Mouse (Mus musculus) CH12F3 (cell line): Measurements from ENCODE around the gene Icosl.
"Not testable (repeated sequence)": the region's sequence is repeated elsewhere in the genome, so short reads cannot be mapped to it uniquely, and the experiment has no call there.

Experiments used
- in situ Hi-C: fragments of 300-500 bp; cut with MboI; formaldehyde crosslinking; loops from 2 replicates; pipeline ENCODE4 v1.14.3; 2020; ENCODE audit warnings: low sequenced_read_pairs

Icosl gene

DNA sequence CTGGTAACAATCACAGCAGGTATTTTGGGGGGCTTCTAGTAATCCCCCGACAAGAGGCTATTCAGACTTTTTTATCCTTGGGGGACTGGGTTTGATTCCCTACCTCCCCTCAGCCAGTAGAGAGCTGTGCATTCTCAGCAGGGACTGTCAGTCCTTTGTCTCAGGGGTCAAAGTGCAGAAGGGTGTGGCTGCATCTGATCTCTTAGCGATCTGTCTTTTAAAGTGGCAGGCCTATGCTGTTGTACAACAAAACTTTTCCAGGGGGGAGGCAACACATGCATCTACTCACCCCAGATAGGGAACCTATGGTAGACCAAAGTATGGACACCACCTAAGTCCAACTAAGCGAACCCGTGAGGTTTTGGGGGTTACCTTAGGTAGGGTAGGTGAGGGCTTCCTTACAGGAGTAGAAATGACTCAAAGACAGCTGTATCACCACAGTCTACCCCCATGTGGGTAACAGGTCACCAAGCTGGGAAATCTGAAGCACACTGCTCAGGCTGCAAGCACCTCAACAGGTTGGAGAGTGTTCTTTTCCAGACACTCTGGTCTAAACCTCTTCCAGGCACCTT, 45.5 kb downstream of the Icosl start:
- in situ Hi-C loops, result no loop called here

DNA sequence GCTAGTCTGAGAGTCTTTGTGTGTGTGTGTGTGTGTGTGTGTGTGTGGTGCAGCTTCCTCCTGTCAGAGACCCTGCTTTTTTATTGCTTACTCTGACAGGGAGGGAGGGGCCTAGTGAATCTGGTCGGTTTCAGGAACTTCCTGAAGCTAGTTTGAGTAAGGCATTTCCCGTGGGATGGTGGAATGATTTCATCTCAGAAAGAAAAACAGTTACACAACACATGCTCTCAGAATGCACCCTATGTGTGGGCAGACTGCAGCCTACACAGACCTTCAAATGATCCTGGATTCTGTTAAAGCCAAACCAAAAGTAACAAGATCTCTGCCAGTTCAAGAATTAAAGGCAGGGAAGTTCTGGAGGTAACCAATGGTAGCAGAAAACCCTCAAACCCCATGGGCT, 46.1 kb downstream of the Icosl start:
- in situ Hi-C loops, result no loop called here

DNA sequence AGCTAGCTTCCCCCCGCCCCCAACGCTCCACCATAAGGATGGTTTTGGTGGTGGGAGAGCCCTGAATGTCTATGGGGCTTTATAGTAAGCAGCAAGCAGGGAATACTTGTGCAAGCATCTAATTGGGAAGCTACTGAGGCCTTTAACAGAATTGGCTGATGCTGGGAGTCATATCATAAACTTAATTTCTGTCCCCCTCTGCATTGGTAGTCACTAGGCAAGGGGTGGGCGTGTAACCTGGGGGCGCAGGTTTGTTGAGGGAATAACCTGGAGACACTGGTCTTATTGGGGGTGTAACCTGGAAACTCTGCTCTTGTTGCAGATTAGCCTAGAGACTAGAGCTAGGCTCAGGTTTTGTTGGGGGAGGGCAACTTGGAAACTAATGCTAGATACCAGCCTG, 50.3 kb downstream of the Icosl start:
- in situ Hi-C loops, result no loop called here

DNA sequence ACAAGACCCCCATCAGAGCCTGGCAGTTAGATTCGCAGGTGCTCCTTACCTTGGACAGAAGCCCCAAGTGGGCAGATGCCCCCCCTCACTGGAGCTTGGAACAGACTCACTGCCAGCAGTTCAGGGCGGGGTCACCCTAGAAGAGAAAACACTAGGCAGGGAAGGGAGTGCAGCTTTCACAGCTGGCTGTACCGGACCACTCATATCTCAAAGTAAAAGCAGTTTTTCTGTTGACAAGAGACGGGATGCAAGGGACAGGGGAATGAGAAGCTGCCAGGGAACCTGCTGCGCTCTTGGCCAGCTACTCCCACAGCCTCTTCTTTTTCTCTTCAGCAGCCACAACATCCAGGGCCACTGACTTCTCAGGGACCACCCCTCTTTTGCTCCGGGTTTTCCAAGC, 55.0 kb downstream of the Icosl start:
- in situ Hi-C loops, result not testable (repeated sequence)

DNA sequence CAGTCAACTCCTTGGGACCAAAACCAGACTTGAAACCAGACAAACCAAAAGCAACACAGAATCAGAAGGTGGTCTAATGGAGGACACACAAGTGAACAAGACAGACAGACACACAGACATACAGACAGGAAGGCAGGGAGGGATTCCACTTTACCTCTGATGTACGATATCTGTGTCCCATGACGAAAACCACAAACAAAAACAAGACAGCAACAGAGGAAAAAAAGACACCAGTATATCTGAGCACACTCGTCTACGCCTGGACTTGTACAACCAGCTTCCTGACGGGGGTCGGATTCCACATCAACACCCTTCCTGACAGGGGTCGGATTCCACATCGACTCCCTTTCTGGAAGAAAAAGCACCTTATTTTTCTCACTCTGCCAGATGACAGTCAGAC, 56.0 kb downstream of the Icosl start:
- in situ Hi-C loops, result not testable (repeated sequence)

DNA sequence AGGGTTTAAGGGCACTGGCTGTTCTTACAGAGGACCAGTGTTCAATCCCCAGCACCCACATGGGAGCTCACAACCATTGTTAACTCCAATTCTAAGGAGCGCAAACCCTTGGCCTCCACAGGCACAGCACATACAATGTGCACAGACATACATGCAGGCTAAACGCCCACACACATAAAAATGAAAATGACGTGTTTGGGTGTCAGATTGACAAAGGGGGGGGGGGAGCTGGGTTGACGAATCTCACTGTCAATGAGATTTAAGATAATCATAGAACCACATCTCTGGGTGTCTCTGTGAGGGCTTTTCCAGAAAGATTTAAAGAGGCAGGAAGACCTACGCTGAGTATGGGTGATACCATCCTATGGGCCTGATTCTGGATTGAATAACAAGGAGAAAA, 57.2 kb downstream of the Icosl start:
- in situ Hi-C loops, result no loop called here

DNA sequence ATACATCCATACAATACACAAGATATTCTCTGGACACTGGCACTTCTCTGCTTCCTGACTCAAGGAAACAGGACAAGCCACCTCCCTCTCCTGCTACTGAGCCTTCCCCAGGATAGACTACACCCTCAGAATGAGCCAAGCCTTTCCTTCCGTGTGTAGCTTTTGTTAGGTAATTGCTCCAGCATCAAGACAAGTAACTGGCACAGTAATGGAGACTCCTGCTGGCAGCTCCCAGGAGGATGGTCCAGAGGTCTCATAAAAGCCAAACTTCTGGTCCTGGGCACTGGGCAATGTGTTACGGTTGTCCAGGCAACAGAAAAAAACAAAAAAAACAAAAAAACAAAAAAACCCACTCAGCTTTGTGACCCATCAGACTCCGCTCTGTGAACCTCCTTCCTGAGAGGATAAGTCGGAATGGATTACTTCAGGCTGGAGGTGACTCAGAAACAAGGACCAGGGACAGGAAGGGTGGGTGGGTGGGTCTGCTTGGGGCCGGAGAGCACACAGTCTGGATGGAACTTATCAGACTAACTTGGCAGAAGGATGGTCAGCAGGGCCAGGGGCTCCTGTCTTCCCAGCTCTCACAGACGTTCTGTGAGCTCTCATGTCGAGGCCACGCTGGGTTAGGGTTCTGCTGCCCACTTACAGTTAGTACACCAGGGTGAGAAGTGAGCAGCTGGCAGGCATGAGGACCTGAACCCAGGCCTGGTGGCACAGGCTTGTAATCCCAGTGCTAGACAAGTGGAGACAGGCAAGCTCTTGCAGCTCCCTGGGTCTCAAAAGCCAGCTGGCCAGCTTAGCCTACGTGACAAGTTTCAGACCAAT, 58.2 kb downstream of the Icosl start:
- in situ Hi-C loops, result no loop called here

DNA sequence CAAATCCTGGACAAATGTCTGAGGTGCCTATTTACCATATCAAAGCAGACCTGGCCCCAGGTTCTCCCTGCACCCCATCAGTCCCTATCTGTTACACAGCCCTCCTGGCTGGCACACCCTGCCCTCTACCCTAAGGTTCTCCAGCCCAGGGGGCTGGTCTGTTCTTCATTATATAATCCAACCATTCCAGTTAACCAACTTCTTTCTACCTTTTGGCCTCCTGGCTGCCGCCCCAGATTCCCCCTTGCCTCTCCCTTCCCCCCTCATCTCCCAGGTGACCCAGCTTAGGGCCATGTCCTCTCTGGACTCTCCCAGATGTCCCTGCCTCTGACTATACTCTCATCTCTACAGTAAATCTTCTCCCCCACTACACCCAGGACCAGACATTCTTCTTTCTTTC, 58.8 kb downstream of the Icosl start:
- in situ Hi-C loops, result no loop called here

DNA sequence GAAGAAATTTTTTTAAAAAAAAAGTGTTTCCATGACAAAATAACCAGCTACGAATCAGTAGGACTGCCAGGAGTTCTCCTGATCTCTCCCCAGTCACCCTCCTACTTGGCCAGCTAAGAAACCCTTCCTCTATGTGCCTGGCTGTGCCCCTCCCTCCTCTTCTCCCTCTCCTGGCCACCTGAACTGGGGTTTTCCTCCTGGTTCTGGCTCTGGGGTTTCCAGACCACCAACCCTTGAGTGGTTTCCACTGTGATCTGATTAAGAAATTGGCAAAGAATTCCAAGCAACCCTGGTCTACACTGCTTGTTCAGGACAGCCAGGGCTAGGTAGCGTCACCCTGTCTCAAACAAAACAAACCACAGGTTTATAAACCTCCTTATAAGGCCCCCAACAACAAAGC, 59.5 kb downstream of the Icosl start:
- in situ Hi-C loops, result no loop called here

DNA sequence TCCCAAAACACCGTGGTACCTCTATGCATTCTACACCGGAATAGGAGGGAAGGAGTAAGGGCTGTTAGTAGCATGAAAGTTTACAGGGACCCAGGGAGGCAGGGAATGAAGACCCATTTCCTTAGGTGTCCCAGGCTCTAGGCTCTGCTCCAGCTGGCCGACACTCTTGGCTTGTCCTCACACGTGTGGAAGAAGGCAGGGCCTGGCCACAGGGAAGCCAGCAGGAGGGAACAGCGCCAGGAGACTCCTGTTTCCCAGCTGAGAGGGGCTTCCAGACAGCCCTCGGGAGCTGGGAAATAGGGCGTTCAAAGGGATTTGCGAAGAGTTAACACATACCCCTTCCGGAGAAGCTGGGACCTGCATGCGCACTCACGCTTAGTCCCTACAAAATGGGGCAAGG, 60.3 kb downstream of the Icosl start:
- in situ Hi-C loops, result no loop called here

DNA sequence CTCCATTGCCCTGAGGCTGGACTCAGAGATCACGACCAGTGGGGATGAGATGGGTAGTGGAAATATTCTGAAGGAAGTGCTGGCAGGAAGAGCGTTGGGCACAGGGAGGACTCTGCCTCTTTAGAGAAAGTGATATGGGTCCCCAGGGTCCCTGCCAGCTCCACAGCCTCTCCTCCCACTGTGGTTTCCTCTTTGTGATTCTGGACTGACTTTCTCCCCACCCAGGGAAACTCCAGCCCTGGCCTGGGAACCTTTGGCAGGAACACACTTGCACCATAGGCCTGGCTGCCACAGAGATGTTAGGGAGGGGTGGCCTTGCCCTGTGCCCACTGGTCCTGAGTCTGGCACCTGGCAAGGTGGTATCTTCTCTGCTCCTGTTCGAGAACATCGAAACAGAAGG, 60.9 kb downstream of the Icosl start:
- in situ Hi-C loops, result no loop called here
